Mouse (Mus musculus): ENCODE measurements around the gene Mansc4. TPM values are rescaled to one million over a fixed set of nuclear protein-coding genes. Genes with fewer than 3 reads are reported as not detected.

Mansc4 gene
- total RNA-seq, 2 experiments from 2014 or later = 0.32 to 0.46 TPM

GRCm38 (mm10) chr6:147085398-147086040, 1.3 kb downstream of the Mansc4 start:
- no peak for DNase-seq
- intact Hi-C loops (cut with DNase I) = no loop called here

- intact Hi-C loops (cut with DNase I) = no loop called here
- DNase-seq = no peak
Observed at GRCm38 (mm10) chr6:147079919-147080318, 6.9 kb downstream of the Mansc4 start.

- intact Hi-C loops (cut with DNase I) = no loop called here
- no peak for DNase-seq
Observed at GRCm38 (mm10) chr6:147076878-147077277, 10.0 kb downstream of the Mansc4 start.

- no peak for DNase-seq
- intact Hi-C loops (cut with DNase I) = no loop called here
Observed at GRCm38 (mm10) chr6:147075808-147076387, 10.9 kb downstream of the Mansc4 start.

GRCm38 (mm10) chr6:147064944-147065261, 21.9 kb downstream of the Mansc4 start:
- DNase-seq = no peak
- intact Hi-C loops (cut with DNase I) = no loop called here

- DNase-seq = no peak
- intact Hi-C loops (cut with DNase I) = no loop called here
Observed at GRCm38 (mm10) chr6:147064226-147064943, 22.4 kb downstream of the Mansc4 start.

- intact Hi-C loops (cut with DNase I) = no loop called here
Observed at GRCm38 (mm10) chr6:147062694-147063093, 24.1 kb downstream of the Mansc4 start.

GRCm38 (mm10) chr6:147062034-147062433, 24.8 kb downstream of the Mansc4 start:
- intact Hi-C loops (cut with DNase I) = no loop called here
- no peak for DNase-seq

More at GRCm38 (mm10) chr6:147062694-147063093, 24.1 kb downstream of the Mansc4 start:
- DNase-seq = no peak

GRCm38 (mm10) chr6:147061630-147062029, 25.2 kb downstream of the Mansc4 start:
- DNase-seq = no peak
- intact Hi-C loops (cut with DNase I) = no loop called here

- intact Hi-C loops (cut with DNase I) = no loop called here
- no peak for DNase-seq
Observed at GRCm38 (mm10) chr6:147059326-147059725, 27.5 kb downstream of the Mansc4 start.

GRCm38 (mm10) chr6:147055374-147055977, 31.4 kb downstream of the Mansc4 start:
- DNase-seq = no peak
- intact Hi-C loops (cut with DNase I) = no loop called here

- no peak for DNase-seq
- intact Hi-C loops (cut with DNase I) = no loop called here
Observed at GRCm38 (mm10) chr6:147053785-147054646, 32.8 kb downstream of the Mansc4 start.

GRCm38 (mm10) chr6:147052440-147052839, 34.4 kb downstream of the Mansc4 start:
- DNase-seq = no peak
- intact Hi-C loops (cut with DNase I) = no loop called here

GRCm38 (mm10) chr6:147051666-147052065, 35.2 kb downstream of the Mansc4 start:
- DNase-seq = no peak
- intact Hi-C loops (cut with DNase I) = no loop called here

GRCm38 (mm10) chr6:147049239-147049805, 37.5 kb downstream of the Mansc4 start:
- DNase-seq = no peak
- intact Hi-C loops (cut with DNase I) = no loop called here

GRCm38 (mm10) chr6:147043633-147044032, 43.2 kb downstream of the Mansc4 start:
- no peak for DNase-seq
- intact Hi-C loops (cut with DNase I) = no loop called here

GRCm38 (mm10) chr6:147042291-147043290, 44.2 kb downstream of the Mansc4 start, which contains the start of gene Mrps35:
Gene Mrps35, plus strand, starts transcription at chr6:147042764.
- DNase-seq = peak; percentile 93
- intact Hi-C loops (cut with DNase I) = no loop called here

GRCm38 (mm10) chr6:147032303-147032925, 54.4 kb downstream of the Mansc4 start, which contains the start of gene Rep15:
Gene Rep15, plus strand, starts transcription at chr6:147032584.
- intact Hi-C loops (cut with DNase I) = no loop called here

More at GRCm38 (mm10) chr6:147032303-147032925, 54.4 kb downstream of the Mansc4 start, which contains the start of gene Rep15:
- no peak for DNase-seq

All from left cerebral cortex, postnatal 4 days (tissue).